Mouse (Mus musculus): ENCODE data around the gene Slc6a14.

Gene Slc6a14

DNA sequence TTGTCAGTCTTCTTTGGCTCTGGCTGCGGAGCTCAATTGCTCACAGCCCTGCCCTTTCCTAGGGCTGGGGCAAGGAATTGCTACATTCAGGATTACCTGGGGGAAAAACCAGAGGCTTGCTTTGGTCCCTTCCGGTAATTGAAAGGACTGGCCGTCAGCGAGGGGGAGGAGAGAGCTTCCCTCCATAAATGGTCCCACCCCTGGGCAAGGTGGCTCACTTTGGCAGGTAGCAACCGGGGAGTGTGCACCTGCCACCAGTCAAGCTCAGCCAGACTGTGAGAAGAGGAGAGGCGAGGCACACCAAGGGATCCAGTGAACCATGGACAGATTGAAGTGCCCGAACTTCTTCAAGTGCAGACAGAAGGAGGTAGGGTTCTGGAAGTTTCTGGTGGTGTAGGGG is at the start of gene Slc6a14:
Gene Slc6a14 (plus strand): TSS at position 68 of the 400 bp plus-strand sequence.
- DNase-seq (ENCODE audit: low read depth, low spot score) = no peak

- no peak for DNase-seq (ENCODE audit: low read depth, low spot score)
Measured at GRCm38 (mm10) chrX:21670896-21671295, 43.8 kb upstream of the Slc6a14 start.

DNA sequence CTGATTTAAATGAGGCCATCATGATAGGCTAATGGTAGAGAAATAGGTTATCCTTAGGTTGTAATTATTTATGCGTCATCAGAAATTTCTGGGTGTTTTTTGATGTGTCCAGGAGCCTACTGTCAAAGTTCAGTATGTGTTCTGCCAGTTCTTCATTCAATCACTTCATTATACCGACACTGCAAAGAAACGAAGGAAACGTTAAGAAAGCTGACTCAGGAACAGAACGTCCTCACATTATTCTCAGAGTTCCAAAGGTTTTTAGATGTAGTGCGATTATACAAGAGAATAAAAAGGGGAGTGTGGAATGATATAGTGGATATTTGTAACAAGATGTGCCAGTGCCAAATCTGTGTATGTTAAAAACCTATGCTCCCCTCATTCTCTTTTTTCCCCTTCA is 19.5 kb upstream of the Slc6a14 start:
- DNase-seq (ENCODE audit: low read depth, low spot score) = no peak

DNA sequence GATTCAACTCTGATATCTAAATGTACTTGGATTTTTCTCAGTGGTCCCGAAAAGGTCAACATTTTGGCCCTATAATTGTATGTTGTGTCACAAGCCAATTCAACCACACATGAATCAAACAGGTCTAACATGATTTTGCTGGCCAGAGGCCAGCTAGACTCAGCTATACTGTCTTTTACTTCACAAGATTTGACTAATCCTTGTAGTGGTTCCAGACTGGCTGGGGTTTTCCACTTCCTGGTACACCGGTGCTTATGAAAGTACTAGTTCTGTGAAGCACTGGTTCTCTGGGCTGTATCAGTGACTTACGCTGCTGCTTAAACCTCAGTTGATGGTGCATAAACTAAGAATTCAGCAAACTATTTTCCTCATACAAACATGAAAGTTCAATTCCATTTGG is 19.0 kb upstream of the Slc6a14 start:
- no peak for DNase-seq (ENCODE audit: low read depth, low spot score)

DNA sequence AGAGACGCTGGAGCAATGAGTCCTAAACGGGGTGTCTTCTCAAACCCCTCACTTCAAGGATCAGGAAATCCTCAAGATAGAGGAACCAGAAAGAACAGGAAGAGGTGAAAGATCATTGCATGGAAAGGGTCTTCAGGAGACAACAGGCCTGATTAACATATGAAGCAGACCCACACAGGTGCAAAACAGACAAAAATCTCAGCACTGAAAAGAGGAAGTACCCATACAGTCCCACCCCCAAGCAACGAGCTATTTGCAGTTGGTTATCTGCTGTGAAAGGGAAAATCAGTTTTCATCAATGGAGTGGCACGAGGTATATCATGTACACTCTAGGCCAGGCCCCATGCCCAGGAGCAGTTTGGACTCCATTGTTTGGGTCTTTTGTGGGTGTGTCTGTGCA is 13.1 kb upstream of the Slc6a14 start:
- no peak for DNase-seq (ENCODE audit: low read depth, low spot score)

DNA sequence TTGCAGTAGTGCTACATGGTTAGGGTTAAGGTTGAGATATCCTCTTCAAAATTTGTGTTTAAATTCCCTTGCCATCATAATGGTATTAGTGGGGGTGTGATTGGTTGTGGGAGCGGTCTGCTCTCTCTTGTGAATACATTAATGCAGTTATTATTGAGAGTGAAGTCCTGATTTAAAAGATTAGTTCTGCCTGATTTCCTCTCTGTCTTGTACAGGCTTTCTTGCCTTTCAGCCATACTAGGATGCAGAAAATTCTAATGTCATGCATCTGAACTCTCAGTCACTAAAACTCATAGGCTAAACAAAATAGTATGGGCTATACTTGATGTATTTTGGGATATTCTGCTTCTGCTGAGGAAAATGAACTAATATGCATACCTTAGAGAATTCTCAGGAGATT is 10.2 kb upstream of the Slc6a14 start:
- no peak for DNase-seq (ENCODE audit: low read depth, low spot score)

DNA sequence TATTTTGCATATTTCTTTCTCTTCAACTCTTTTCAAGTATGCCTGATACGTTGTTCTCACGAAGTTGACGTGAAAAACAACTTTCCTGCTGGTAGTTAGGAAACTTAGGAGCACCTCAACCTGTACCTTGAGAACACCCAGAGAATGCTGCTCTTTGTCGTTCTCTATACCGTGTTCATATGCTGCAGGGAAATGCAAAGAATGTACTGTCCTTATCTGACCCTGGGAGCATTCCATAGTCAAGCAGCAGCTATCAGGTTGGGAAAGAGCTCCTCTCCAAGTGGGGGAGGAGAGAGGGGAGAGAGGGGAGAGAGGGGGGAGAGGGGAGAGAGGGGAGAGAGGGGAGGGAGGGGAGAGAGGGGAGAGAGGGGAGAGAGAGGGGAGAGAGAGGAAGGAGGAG is 597 bp downstream of the Slc6a14 start:
- no peak for DNase-seq (ENCODE audit: low read depth, low spot score)

DNA sequence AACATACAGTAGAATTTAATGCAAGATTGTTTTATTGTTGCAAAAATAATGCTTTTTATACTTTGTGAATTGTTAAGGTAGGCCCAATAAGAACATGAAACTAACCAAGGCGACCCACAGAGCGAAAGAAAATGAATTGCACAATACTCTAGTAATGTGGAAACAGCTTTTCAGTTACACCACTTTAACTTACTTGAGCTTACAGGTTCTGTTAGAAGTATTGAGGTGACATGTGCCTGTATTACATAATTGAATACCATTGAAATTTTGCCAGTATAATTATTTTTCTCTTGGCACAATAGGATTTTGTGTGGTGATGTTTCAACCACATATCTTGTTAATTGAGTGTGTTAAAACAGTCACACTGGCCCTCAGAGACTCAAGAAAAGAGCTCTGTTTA is 2.2 kb downstream of the Slc6a14 start:
- DNase-seq (ENCODE audit: low read depth, low spot score) = no peak

GRCm38 (mm10) chrX:21744997-21745396 is 30.3 kb downstream of the Slc6a14 start, which contains the start of gene Gm28269:
Gene Gm28269 (minus strand): TSS chrX:21745097.
- no peak for DNase-seq (ENCODE audit: low read depth, low spot score)
